Mouse (Mus musculus) heart, embryonic 12.5 days (tissue): ENCODE results near the gene Zfp784. TPM values are rescaled to one million over a fixed set of nuclear protein-coding genes. Genes with fewer than 3 reads are reported as not detected.

ENCODE experiments used
- ATAC-seq: fragments of 200-750 bp; cut with Nextera tagmentation; 2 replicates; pipeline ENCODE4 v1.8.0; 2017; ENCODE audit warnings: moderate TSS enrichment, moderate library complexity; ENCODE audit not compliant: insufficient number of reproducible peaks, low FRiP score
- H3K27ac ChIP-seq: fragments of 300-500 bp; sonication (generic); 2 replicates; pipeline ENCODE4 v1.5.1; 2016; ENCODE audit warnings: mild to moderate bottlenecking, moderate library complexity; ENCODE audit not compliant: poor library complexity, severe bottlenecking
- H3K27me3 ChIP-seq: fragments of 300-500 bp; sonication (generic); replicated peaks from 2 replicates; pipeline ENCODE4 v1.6.1; 2016; ENCODE audit warnings: mild to moderate bottlenecking, moderate library complexity
- H3K36me3 ChIP-seq: fragments of 300-500 bp; sonication (generic); 2 replicates; pipeline ENCODE4 v1.6.1; 2016; ENCODE audit warnings: mild to moderate bottlenecking, moderate library complexity
- H3K4me1 ChIP-seq: fragments of 300-500 bp; sonication (generic); replicated peaks from 2 replicates; pipeline ENCODE4 v1.6.1; 2016; ENCODE audit warnings: mild to moderate bottlenecking
- H3K4me2 ChIP-seq: fragments of 300-500 bp; sonication (generic); 2 replicates; pipeline ENCODE4 v1.6.1; 2016; ENCODE audit warnings: mild to moderate bottlenecking, moderate library complexity
- H3K4me3 ChIP-seq: fragments of 300-500 bp; sonication (generic); 2 replicates; pipeline ENCODE4 v1.5.1; 2016; ENCODE audit warnings: mild to moderate bottlenecking
- H3K9ac ChIP-seq: fragments of 300-500 bp; sonication (generic); 2 replicates; pipeline ENCODE4 v1.6.1; 2016; ENCODE audit warnings: mild to moderate bottlenecking, moderate library complexity
- H3K9me3 ChIP-seq: fragments of 300-500 bp; sonication (generic); replicated peaks from 2 replicates; pipeline ENCODE4 v1.6.1; 2016; ENCODE audit warnings: mild to moderate bottlenecking, moderate library complexity
- WGBS: fragments of 180-500 bp; shearing (Covaris S2); methylation state at CpG from one replicate; pipeline ENCODE4 v1.1.7; 2016; 5-methylcytosine and 5-hydroxymethylcytosine counted together
- polyA plus RNA-seq: library from polyadenylated mRNA; unstranded; fragments of >200 nt; fragmentation: Nextera tagmentation; extraction: Ambion mirVana; gene quantifications from 2 replicates; pipeline ENCODE4 v1.2.1, GENCODE M21; 2016

Gene Zfp784
- polyA plus RNA-seq, 1 experiment from 2014 or later, result 3.6 TPM

DNA sequence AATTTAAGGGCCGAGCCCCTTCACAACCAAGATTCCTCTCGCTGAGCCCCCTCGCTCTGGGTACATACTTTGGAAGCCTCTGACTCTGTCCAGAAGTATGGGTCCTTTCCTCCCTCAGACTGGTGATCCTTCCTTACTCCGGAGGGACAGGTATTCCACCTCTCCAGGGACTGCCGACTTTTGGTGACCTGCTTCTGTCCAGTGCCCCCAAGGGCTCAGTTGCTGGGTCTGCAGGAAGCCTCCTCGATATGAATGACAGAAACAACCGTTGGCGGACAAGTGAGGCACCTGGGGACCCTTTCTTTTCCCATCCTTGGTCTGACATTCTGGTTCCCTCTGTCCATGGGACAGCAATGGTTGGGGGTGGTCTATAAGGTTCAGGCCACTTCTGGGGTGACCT lies 19.1 kb upstream of the Zfp784 start:
- Histone ChIP-seq H3K4me3 (peak overlapping the region; percentile 42; the same call in 1 of the 2 replicates), H3K27ac (no peak overlapping the region), H3K27me3 (peaks cover 66% of the 10 kb centered on the region), H3K9me3 (no peaks in the 10 kb centered on the region), H3K4me1 (peaks cover 35% of the 10 kb centered on the region), H3K4me2 (peak overlapping the region; percentile 64; the same call in 1 of the 2 replicates), H3K9ac (no peak overlapping the region), H3K36me3 (no peaks in the 10 kb centered on the region)
- 31% methylated on average over 8 of the region's 8 CpGs for WGBS
- ATAC-seq, result no peak

DNA sequence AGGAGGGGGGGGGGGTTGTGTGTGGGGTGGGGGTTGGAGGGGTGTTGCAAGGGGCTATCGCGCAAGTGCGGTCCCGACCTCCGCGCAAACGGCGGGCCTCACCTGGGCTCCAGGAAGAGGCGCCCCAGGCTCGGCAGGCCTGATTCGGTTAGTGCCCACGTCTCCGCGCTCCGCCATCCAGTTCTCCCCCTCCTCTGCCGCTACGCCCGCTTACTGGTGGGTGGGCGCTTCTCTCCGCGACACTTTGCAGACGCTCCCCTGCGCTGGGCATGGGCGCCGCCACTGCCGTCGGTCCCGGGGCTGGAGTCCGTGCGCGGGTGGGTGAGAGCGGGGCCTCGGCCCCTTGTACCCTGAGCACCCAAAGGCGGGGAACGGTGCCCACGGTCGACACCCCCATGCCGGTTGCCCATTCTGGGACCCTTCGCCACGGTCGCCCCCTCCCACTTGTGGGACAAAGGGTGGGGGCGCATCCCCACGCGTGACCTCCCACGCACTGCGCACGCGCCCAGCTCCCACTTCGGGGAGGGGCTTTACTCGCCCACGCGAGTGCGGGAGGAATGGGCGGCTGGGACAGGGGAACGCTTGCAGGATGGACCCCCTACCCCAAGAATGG lies 18.5 kb upstream of the Zfp784 start:
- Histone ChIP-seq H3K9ac (peak overlapping the region; percentile 57), H3K4me2 (peak overlapping the region; percentile 64), H3K27ac (no peak overlapping the region), H3K27me3 (peaks cover 72% of the 10 kb centered on the region), H3K36me3 (no peaks in the 10 kb centered on the region), H3K4me1 (peaks cover 42% of the 10 kb centered on the region), H3K9me3 (no peaks in the 10 kb centered on the region), H3K4me3 (peak overlapping the region; percentile 42)
- no peak for ATAC-seq
- WGBS, result 3% methylated on average over 44 of the region's 55 CpGs

DNA sequence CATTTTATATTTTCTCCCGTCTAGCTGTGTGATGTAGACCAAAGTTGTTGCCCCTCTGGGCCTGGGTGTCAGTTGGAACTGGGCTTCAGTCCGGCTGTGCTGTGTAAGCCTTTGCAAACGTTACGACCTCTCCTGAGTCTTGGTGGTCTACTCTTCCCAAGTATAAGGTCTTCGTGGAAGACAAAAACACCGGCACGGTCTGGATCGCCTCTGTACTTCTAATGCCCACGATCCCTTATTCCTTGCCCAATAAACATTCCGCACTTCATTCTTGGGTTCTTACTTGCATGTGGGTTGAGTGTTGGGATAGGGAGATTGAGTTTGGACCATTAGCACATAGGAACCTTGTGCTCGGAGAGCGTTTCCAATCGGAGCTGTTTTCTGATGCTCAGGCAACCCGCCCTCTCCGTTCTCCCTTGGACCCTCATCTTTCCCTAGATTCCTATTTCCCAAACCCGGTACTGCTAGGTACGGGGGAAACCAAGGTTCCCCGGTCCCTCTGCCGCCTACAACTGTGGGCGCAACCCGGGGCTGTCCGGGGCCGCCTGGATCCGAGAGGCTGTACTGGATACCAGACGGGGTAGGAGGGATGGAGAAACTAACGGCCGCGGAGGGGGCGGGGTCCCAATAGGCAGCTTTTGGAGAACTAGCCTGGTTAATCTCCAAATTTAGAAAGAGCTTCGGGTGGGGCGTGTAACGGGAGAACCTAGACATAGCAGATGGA lies 15.4 kb upstream of the Zfp784 start:
- peaks cover 70% of the 10 kb centered on the region for H3K27me3 ChIP-seq
- H3K4me3 ChIP-seq, result peak overlapping the region; percentile 91
- peak overlapping the region; percentile 88 for H3K4me2 ChIP-seq
- H3K9me3 ChIP-seq, result no peaks in the 10 kb centered on the region
- ATAC-seq, result no peak
- H3K9ac ChIP-seq, result peak overlapping the region; percentile 47
- peaks cover 41% of the 10 kb centered on the region for H3K4me1 ChIP-seq
- no peak overlapping the region for H3K27ac ChIP-seq
- no peaks in the 10 kb centered on the region for H3K36me3 ChIP-seq
- 7% methylated on average over 32 of the region's 32 CpGs for WGBS

DNA sequence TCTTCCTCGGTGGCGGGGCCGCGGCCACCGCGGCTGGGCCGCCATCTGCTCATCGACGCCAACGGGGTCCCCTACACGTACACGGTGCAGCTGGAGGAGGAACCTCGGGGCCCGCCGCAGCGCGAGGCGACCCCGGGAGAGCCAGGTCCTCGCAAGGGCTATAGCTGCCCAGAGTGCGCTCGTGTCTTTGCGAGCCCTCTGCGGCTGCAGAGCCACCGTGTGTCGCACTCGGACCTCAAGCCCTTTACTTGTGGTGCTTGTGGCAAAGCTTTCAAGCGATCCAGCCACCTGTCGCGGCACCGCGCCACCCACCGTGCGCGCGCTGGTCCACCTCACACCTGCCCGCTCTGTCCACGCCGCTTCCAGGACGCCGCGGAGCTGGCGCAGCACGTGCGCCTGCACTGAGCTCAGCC lies 14.7 kb upstream of the Zfp784 start:
- peaks cover 41% of the 10 kb centered on the region for H3K4me1 ChIP-seq
- peak overlapping the region; percentile 88 for H3K4me2 ChIP-seq
- H3K36me3 ChIP-seq, result no peaks in the 10 kb centered on the region
- peaks cover 64% of the 10 kb centered on the region for H3K27me3 ChIP-seq
- H3K4me3 ChIP-seq, result peak overlapping the region; percentile 91
- peak overlapping the region; percentile 88 for H3K9ac ChIP-seq
- 6% methylated on average over 45 of the region's 45 CpGs for WGBS
- no peaks in the 10 kb centered on the region for H3K9me3 ChIP-seq
- no peak overlapping the region for H3K27ac ChIP-seq
- no peak for ATAC-seq

DNA sequence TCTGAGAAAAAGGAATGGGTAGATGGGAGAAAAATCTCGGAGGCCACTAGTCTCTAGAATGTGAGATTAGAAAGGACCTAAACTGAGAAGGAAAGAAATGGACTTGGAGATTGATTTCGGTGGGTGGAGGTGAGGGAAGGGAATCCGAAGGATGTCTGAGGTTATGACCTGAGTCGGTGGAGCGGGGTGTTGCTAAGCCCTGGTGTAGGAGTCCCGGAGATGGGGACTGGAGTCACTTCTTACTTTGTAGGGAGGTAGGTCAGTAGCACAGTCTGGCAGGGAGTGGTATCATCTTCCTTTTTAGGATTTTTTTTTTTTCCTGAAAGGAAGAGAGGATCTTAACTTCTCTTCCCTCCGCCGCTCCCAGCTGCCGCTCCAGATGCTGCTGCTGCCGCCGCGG lies 14.2 kb upstream of the Zfp784 start:
- peak overlapping the region; percentile 88 for H3K9ac ChIP-seq

DNA sequence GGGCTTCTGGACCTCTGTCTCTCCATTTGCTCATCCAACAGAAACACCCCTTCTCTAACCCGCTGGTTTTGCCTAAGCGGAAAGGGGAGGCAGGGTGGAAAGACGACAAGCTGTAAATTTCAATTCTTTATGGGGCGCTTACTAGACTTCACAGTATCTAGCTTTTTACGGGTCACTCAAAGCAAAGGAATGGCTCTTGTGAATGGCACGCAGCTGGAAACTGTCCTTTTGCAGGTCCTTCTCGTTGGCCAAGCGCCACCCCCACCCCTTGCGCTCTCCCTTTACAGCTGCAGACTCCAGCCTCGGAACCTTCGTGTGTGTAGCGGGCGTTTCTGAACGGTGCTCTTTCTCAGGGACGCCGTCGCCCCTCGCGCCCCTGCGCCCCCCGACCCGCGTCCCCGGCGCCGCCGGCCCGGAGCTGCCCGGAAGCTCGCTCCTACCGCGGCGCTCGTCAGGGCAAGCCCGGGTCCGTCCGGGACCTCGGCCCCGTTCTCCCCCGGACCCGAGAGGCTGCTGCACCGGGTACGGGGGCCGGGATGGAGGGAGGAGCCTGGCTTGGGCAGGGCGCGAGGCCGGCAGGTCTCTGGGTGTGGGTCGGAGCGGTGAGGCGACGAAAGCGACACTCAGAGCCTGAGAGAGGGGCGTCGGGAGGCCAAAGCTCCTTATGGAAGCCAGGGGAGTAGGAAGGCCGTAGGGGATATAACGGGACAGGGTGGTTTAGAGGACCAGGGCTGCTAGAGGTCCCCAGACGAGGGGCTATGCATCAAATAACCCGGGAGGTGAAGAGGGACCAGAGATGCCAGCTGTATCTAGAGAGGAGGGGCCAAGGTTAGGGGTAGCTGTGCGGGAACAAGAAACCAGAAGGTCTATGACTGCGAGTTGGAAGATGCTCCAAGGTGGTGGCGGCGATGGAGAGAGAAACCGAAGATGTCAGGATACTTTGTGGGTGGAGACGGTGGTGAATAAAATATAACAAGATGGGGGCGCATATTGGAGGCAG lies 13.2 kb upstream of the Zfp784 start, which contains the start of gene Zfp580:
TSS of gene Zfp580 (plus strand) at position 346 of the 1,000 bp plus-strand sequence.
- Histone ChIP-seq H3K27ac (no peak within 1 kb of the TSS), H3K27me3 (peaks cover 49% of the 10 kb centered on the region), H3K9me3 (no peaks in the 10 kb centered on the region), H3K9ac (peak within 1 kb of the TSS; percentile 88), H3K36me3 (no peaks in the 10 kb centered on the region), H3K4me3 (peak within 1 kb of the TSS; percentile 91), H3K4me2 (peak within 1 kb of the TSS; percentile 88), H3K4me1 (peaks cover 35% of the 10 kb centered on the region)
- 2% methylated on average over 65 of the region's 65 CpGs for WGBS
- ATAC-seq, result peak; percentile 82

More for the DNA sequence above, 14.2 kb upstream of the Zfp784 start:
- Histone ChIP-seq H3K9me3 (no peaks in the 10 kb centered on the region), H3K36me3 (no peaks in the 10 kb centered on the region), H3K4me1 (peaks cover 41% of the 10 kb centered on the region), H3K27me3 (peaks cover 59% of the 10 kb centered on the region), H3K4me2 (peak overlapping the region; percentile 88), H3K27ac (no peak overlapping the region), H3K4me3 (peak overlapping the region; percentile 91)
- 7% methylated on average over 10 of the region's 12 CpGs for WGBS
- ATAC-seq, result no peak

DNA sequence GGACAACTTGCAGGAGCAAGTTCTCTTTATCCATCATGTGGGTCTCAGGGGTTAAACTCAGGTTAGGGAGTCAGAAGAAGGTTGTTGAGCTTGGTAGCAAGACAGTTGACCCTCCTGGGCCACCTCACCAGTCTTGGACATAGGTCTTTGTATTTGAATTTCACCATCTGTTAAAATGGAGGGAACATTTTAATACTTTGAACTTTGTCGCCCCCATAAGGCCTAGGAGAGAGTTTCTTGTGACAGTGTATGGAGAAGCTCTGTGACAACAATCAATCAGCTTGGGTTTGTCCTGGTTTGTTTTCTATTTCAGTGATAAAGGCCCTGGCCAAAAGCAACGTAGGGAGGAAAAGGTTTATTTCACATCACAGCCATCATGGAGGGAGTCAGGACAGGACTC lies 9.1 kb upstream of the Zfp784 start:
- Histone ChIP-seq H3K36me3 (no peaks in the 10 kb centered on the region), H3K27me3 (peaks cover 7% of the 10 kb centered on the region), H3K9me3 (no peaks in the 10 kb centered on the region), H3K9ac (no peak overlapping the region), H3K4me1 (peaks cover 15% of the 10 kb centered on the region), H3K27ac (no peak overlapping the region), H3K4me3 (no peak overlapping the region), H3K4me2 (no peak overlapping the region)
- WGBS, result 27% methylated on average over 2 of the region's 2 CpGs
- ATAC-seq, result no peak

DNA sequence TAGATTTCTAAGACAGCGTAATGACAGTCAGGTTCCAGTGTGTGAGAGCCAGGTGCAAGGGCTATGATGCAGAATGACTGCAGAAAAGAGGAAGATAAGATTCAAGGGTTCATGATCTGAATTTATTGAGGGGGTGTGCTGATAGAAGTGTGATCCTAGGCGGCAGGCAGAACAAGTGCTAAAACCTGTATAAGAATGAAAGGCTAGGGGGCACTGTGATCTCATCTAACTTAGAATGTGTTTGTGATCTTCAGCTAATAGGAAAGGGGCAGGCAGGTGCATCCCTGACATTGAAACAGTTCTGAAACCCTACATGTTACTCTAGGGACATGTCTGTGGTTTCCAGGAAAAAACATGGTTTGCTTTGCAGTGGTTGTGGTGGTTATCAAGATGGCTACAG lies 7.9 kb upstream of the Zfp784 start:
- Histone ChIP-seq H3K9me3 (no peaks in the 10 kb centered on the region), H3K27ac (no peak overlapping the region), H3K4me2 (no peak overlapping the region), H3K36me3 (peaks cover 6% of the 10 kb centered on the region), H3K4me1 (peaks cover 9% of the 10 kb centered on the region), H3K27me3 (no peaks in the 10 kb centered on the region), H3K9ac (no peak overlapping the region), H3K4me3 (no peak overlapping the region)
- no peak for ATAC-seq
- WGBS, result 61% methylated on average over 2 of the region's 2 CpGs

DNA sequence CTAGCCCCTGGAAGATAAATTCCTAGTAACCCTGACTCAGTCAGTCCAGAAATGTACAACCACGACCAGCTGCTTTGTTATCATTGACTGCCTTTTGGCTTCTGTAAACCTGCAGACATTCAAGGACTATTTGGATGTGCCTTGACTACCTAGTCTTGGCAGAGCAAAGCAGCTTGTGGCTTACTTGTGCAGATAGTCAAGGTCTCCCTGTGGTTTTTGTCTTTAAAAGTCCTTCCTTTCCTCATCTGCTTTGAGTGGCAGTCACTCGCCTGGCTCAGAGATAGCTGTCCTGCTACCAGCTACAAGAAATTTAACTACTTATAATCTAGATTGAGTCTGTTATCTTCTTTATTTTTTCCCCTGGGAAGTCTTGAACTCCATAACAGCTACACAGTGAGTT lies 6.7 kb upstream of the Zfp784 start:
- Histone ChIP-seq H3K9ac (no peak overlapping the region), H3K36me3 (peaks cover 6% of the 10 kb centered on the region), H3K4me1 (0 out of 2 replicates have a peak, but pooled peaks cover 1% of the 10 kb centered on the region), H3K4me2 (no peak overlapping the region), H3K27me3 (no peaks in the 10 kb centered on the region), H3K4me3 (no peak overlapping the region), H3K27ac (no peak overlapping the region), H3K9me3 (no peaks in the 10 kb centered on the region)
- 63% methylated on average over 2 of the region's 2 CpGs for WGBS
- no peak for ATAC-seq

DNA sequence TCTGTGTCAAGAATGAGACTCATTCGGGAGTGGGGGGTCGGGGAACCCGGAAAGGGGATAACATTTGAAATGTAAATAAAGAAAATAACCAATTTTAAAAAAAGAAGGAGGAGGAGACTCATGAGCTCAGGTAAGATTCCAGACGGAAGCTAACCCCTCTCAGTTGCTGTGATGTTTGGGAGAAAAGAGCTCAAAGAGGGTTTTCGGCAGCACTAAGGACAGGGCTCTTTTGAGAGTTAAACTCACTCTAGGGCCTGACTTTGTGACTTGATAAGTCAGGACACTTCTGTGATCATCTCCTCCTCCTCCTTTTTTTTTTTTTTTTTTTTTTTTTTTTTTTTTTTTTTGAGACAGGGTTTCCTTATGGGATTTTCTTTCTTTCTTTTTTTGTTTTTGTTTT lies 694 bp upstream of the Zfp784 start:
- H3K27me3 ChIP-seq, result no peaks in the 10 kb centered on the region
- peak overlapping the region; percentile 66 for H3K4me3 ChIP-seq
- peaks cover 6% of the 10 kb centered on the region for H3K9me3 ChIP-seq
- peak overlapping the region; percentile 65 for H3K4me2 ChIP-seq
- peaks cover 10% of the 10 kb centered on the region for H3K4me1 ChIP-seq
- WGBS, result 37% methylated on average over 5 of the region's 5 CpGs
- peak overlapping the region; percentile 77 for H3K9ac ChIP-seq
- peaks cover 32% of the 10 kb centered on the region for H3K36me3 ChIP-seq
- H3K27ac ChIP-seq, result peak overlapping the region; percentile 92; the same call in 1 of the 2 replicates
- ATAC-seq, result no peak
